Mouse (Mus musculus) regulatory T cell (primary cell): ENCODE results near the gene Atxn7l3.

Experiments
- in situ Hi-C: fragments of 300-600 bp; cut with MboI, MseI; formaldehyde crosslinking; loops from one replicate; pipeline ENCODE4 v1.15.1; 2025; ENCODE audit warnings: high pct_unique_total_duplicates

The Atxn7l3 gene

GRCm38 (mm10) chr11:102318576-102319409 lies 22.4 kb upstream of the Atxn7l3 start:
- in situ Hi-C loops, result no loop called here

GRCm38 (mm10) chr11:102317901-102318575 lies 21.6 kb upstream of the Atxn7l3 start:
- in situ Hi-C loops, result no loop called here

- in situ Hi-C loops, result no loop called here
Measured at GRCm38 (mm10) chr11:102317298-102317900, 21.0 kb upstream of the Atxn7l3 start.

DNA sequence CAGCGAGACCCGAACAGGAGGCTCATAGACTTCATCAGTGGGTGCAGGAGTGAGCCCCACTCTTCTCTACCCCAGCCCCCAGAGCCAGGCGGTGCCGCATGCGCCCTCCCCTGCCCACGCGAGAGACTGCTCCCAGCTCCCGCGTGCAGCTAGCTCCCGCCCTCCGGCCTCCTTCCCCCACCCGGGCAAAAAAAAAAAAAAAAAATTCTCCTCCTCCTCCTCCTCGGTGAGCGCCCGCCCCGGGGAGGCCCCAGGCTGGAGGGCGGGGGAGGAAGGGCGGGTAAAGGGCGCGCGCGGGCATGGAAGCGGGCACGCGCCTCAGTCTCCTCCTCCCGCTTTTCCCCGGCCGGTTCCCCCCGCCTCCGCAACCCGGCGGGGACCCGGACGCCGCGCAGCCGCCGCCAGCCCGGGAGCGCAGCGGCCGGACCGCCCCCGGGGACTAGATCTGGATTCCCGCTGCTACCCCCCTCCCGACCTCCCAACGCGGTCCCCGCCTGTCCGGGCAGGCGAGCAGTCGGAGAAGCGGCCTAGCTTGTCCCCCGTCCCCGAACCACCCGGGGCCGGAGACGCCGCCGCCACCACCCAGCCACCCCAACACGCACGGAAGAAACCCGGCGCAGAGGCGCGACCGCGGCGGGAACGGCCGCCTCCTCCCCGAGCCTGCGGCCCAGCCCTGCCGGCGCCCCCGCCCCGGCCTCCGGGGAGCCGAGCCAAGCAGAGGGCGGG lies 20.3 kb upstream of the Atxn7l3 start:
- in situ Hi-C loops, result no loop called here

DNA sequence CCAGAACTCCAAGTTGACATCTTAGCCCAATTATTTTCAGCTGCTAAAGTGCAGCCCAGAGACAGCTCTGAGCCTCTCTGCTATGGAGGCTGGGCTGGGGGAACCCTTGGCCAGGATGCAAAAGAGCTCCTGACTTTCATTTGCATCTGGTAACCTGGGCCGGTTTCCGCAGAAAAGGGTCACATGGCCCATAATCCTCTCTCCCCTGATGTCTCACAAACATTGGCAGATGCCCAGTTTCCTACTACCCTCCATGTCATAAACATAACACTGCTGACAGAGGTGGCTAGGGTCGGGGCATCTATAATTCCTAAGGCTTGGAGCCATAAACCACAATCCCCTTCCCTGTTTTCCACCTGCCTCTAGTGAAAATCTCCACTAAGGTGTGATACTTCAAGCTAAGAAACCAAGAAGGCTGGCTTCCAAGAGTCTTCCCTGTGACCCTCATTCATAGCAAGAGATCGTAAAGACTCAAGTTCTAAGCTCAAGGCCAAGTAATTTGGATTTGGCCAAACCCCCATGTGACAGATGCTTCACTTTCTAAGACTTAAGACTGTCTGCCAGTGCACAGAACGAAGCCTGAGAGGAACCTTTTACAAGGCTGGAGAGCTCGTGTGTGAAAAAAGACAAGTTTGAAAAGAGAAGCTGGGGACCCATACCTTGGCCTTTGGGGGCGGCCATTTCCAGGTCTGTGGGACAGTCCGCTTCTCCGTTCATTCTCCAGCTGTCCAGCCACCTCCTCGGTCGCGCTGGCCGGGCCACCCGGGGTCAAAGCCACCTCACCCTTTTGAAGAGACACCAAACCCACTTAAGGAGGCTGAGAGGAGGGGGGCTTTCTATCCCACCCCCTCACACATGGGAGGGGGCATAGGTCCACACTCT lies 19.5 kb upstream of the Atxn7l3 start:
- in situ Hi-C loops, result no loop called here

DNA sequence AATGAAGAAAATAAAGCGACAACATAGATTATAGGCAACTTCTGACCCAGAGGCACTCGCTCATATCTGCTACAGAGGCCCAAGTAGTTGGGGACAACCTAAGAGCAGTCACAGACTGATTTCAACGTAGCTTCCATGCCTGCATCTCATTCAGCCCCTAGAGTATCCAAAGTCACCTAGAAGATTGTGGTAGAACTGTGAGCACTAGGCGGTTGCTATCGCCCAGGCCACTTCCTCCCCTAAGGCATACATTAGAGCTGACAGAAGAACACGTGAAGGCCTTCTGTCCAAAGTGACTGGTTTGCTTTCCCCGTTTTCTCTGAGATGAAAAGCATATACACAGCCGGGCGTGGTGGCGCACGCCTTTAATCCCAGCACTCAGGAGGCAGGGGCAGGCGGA lies 17.9 kb upstream of the Atxn7l3 start:
- in situ Hi-C loops, result loop anchor here (5.0 kb wide), 1 partner anchor 118 kb away; the partner anchor contains the start of gene Grn

DNA sequence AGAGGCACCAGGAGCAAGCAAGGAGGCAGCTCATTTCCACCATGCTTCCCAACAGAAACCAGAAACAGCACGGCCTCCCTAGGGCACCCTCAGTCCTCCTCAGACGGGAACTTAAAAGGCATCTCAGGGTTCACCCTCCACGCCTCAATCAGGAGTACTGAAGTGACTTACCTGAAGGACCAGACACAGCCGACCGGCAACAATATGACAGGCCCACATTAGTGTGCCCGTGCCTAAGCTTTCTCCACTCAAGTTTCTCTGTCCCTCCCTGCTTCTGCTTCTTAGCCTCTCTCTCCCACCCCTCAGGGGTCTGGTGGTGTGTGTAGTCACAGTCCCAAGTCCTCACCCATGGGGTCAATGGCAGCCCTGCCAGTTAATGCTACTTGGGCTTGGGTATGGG lies 16.2 kb upstream of the Atxn7l3 start:
- in situ Hi-C loops, result loop anchor here (5.0 kb wide), 1 partner anchor 120 kb away; the partner anchor contains the start of gene Grn

- in situ Hi-C loops, result loop anchor here (5.0 kb wide), 1 partner anchor 120 kb away; the partner anchor contains the start of gene Grn
Measured at GRCm38 (mm10) chr11:102311966-102312365, 15.5 kb upstream of the Atxn7l3 start.

DNA sequence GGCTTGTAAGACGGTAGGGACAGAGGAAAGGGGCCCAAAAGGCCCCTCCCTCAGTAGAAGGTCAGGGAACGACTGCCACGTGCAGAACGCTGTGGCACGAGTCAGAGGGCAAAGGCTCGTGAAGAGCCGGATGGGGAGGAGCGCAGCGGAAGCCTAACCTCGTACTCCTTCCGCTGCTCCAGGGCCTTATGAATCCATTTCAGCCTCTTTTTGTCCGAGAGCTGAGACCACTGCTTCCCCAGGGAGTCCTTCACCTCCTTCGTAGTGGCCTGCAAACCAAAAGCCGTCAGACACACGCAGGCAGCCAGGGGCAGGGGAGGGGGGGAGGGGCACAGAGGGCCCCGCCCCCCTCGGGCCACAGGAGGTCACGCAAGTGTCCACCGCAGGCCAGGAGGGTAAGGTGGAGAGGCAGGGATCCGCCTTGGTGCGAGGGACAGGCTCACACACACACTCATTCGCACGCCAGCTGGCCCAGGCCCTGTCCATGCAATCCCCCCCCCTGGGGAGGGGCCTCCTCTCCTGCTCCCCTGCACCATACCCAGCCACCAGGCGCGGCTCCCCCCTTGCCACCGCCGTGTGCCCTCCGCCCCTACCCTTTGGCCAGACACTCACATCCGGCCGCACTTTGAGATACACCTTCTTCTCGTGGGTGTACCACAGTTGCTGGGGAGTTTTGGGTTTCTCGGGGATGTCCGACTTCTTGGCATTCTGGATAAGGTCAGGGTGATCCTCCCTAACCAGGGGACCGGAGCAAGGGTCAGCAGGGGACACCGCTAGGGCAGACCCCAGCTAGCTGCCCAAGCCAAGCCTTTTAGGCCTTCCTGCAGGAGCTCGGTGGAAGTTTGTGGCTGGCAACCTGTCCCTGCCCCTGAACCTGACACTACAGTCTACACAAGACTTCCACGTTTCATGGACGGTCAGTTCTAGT lies 14.6 kb upstream of the Atxn7l3 start:
- in situ Hi-C loops, result loop anchor here (5.0 kb wide), 1 partner anchor 121 kb away; the partner anchor contains the start of gene Grn

DNA sequence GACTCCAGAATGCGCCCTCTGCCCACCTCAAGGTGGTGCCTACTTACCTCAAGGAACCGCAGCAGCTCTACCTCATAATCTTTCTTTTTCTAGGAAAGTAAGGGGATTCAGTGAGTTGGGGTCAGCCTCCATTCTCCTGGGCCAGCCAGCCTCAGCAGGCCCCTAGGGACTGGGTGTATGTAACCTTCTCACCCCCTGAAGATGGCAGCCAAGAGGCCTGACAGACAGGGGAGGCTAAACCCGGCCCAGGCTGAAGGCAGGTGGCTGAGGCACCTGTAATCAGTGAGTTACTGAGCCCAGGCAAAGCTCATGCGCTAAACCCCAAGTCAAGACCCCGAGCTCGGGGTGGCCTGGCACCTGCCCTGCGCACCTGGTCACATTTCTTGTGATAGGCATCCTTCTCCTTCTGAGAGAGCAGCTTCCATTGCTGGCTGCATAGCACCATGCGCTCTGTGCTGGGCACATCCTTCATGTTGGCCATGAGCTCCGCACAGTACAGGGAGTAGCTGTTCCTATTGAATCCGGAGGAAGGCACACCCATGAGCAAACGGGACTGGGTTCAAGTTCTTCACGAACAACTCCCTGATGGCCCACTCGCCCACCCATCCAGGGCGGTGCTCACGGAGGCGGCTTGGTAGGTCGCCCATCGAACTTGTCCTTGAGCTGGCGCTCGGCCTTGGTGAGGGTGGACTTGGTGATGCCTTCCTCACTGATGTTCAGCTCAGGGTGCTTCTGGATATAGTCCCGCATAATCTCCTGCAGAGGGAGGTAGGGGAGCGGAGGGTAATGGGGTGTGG lies 13.6 kb upstream of the Atxn7l3 start:
- in situ Hi-C loops, result loop anchor here (5.0 kb wide), 1 partner anchor 122 kb away; the partner anchor contains the start of gene Grn

DNA sequence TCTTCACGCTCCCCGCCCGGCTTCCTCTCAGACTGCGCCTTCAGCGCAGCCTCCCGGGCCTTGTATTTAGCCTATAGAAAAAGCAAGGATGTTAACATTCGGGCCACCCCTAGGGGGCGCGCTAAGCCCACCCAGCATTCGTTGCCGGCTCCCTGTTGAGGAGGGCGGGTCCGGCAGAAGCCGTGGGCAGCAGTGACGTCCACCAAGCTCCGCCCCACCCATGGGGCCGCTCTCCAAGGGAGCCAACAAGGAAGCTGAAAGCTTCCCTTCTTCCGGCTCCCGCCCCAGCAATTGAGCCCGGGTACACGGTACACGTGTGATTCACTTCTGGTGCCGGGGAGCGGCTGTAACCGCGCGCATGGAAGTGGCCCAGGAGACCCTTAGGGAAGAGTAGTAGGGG lies 12.5 kb upstream of the Atxn7l3 start:
- in situ Hi-C loops, result no loop called here

- in situ Hi-C loops, result no loop called here
Measured at GRCm38 (mm10) chr11:102308104-102308503, 11.7 kb upstream of the Atxn7l3 start.

- in situ Hi-C loops, result no loop called here
Measured at GRCm38 (mm10) chr11:102305359-102305758, 8.9 kb upstream of the Atxn7l3 start.

DNA sequence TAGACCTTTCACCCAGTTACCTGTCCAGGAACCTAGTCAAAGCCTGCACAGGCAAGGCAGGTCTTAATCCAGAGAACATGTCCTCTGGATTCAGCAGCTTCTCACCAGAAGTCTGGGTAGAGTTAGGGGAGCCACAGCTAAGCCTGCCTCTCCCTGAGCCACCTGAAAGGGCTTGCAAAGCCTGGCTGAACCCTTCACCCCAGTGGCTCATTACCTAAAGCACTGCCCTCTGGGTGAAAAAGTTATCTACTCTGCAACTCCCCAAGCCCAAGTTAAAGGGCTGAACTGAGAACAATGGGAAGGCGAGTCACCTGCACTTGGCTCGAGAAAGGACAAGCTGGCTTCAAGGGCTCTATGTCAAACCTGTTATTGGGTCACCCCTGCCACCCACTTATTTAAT lies 7.7 kb upstream of the Atxn7l3 start:
- in situ Hi-C loops, result no loop called here

GRCm38 (mm10) chr11:102299839-102300238 lies 3.4 kb upstream of the Atxn7l3 start:
- in situ Hi-C loops, result loop anchor here (10.0 kb wide), 1 partner anchor 105 kb away; the partner anchor contains the start of gene Slc25a39

DNA sequence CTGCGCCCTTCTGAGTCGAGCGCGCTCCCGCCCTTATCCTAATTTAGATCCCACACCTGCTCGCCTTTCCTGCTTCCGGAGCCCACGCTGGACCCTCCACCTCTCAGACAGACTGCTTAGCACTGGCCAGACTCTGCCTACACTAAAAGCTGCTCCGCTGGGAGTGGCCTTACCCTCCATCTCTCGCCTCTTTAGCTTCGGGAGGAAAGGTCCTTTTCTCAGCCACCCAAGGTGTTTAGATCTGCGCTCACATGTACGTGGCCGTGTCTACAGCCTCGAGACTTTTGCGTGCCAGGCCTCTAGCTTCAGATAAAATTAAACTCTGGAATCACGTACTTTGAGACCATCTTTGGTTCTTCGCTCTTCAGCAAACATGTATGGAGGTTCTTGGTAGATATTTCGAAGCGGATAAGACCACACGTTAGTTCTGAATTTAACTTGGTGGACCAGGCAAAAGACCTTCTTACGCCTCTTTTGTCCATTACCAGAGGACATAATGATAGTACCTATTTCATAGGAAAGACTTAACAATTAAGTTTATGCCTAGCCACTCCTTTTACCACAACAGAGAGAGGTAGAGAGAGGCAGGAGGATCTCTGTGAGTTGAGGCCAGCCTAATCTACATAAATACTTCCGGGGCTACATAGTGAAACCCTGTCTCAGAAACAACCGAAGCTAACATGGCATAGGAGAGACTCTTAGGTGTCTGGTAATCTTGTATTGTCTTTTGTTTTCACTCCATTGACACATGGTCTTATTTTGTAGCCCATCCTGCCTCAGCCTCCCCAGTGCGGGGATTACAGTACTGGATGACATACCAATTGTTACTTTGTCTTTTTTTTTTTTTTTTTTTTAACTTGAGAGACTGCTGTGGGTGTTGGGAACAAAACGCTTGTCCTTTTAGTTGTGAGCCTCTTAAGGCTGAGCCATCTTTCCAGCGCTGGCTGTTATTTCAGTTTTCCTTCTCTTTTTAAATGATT lies 1.4 kb upstream of the Atxn7l3 start:
- in situ Hi-C loops, result loop anchor here (10.0 kb wide), 1 partner anchor 107 kb away; the partner anchor contains the start of gene Slc25a39
